Mouse (Mus musculus): ENCODE measurements around the gene Klk5. TPM values are rescaled to one million over a fixed set of nuclear protein-coding genes. Genes with fewer than 3 reads are reported as not detected.

The Klk5 gene
- polyA plus RNA-seq, 1 experiment from 2014 or later: not detected

DNA sequence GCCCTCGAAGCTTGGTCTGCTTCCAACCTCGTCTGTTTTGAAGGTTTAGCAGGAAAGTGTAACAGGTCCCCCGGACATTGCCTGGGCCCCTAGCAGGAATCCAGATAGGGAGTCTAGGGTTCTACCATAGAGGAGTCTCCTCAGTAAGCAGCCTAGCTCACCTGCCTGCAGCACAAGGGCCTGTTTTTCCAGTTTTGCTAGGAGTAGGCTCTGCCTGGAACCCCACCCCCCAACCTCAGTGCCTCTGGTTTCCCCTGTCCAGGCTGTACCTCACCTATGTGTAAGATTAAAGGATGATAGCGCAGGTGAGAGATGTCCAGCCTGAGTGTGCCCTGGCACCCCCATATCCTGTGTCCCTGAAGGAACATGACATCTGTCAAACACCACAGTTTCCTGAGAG lies 34.7 kb downstream of the Klk5 start:
- no peaks in the 10 kb centered on the region for H3K27me3 ChIP-seq
- in situ Hi-C loops (cut with MboI; ENCODE audit: low pct_unique_long_range_greater_than_20kb): loop anchor here (25.0 kb wide), 1 partner anchor 461 kb away; no protein-coding TSS in a partner anchor
- no peak for DNase-seq (ENCODE audit: low read depth, low spot score)
- CTCF ChIA-PET: no interaction called here
- ATAC-seq: no peak
- TF ChIP-seq CTCF (IDR thresholded peaks at IDR 0.05): no peak
- POLR2A ChIA-PET: no interaction called here

DNA sequence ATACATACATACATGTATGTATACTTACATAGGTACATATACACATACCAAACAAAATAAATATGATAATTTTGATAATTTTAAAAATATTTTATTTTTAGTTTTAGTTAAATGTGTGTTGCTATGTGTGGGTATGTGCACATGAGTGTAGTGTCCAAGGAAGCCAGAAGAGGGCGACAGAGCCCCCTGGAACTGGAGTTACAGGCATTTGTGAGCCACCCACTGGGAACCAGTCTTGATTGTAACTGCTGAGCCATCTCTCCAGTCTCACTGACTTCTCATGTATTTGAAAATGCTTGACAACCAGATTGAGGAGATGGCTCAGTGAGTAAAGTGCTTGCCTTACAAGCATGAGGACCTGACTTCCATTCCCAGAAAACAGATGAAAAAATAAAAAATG lies 36.5 kb downstream of the Klk5 start:
- CTCF ChIA-PET: interaction anchor here (1.2 kb wide), 1 partner anchor 14 kb away, joined by 3 read pairs; no protein-coding TSS in a partner anchor
- in situ Hi-C loops (cut with MboI; ENCODE audit: low pct_unique_long_range_greater_than_20kb): loop anchor here (25.0 kb wide), 1 partner anchor 459 kb away; no protein-coding TSS in a partner anchor
- no peak for TF ChIP-seq CTCF (IDR thresholded peaks at IDR 0.05)
- H3K27me3 ChIP-seq: no peaks in the 10 kb centered on the region
- DNase-seq (ENCODE audit: low read depth, low spot score) (no peak), ATAC-seq (no peak)
- POLR2A ChIA-PET: no interaction called here

DNA sequence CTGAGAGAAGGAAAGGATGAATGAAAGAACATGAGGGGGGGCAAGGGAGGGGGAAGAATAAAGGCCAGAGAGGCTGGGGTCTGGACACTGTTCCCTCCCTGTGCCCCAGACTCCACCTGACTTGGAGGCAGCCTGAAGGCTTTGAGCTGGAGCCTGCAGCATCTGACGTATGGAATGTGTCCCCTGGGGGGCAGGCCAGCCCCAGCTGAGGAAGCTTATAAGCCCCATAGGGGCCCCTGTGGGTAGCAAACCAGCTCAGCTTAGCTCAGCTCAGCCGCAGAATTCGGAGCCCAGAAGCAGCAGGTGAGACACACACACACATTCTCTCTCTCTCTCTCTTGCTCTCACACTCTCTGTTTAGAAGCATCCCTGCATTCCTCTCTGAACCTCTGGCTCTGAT lies 39.1 kb downstream of the Klk5 start, which contains the start of gene Klk4:
Gene Klk4, plus strand, starts transcription at position 249 of the 400 bp plus-strand sequence.
- ATAC-seq (no peak), DNase-seq (ENCODE audit: low read depth, low spot score) (no peak)
- H3K27me3 ChIP-seq: no peaks in the 10 kb centered on the region
- TF ChIP-seq CTCF (IDR thresholded peaks at IDR 0.05): no peak
- CTCF ChIA-PET: no interaction called here
- in situ Hi-C loops (cut with MboI; ENCODE audit: low pct_unique_long_range_greater_than_20kb): loop anchor here (25.0 kb wide), 1 partner anchor 456 kb away; no protein-coding TSS in a partner anchor
- POLR2A ChIA-PET: no interaction called here

GRCm38 (mm10) chr7:43882346-43882745 lies 40.6 kb downstream of the Klk5 start:
- no peak for TF ChIP-seq CTCF (IDR thresholded peaks at IDR 0.05)

DNA sequence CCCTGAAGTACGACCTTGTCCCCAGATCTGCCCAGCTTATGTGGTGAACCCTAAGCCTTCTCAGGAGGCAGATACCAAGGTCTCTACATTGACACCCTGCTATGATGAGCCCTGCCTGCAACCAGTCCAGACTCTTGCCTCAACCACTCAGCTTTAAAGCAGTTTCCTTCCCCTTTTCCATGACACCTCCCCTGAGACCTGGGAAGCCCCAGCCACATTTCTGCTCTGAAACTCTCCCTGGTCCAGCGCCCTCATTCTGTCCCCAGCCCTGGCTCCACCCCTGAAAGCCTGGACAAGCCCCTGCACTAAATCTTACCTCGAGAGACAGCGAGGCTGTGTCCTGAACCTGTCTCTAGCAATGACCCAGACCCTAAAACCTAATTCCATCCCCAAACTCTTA lies 41.0 kb downstream of the Klk5 start:
- no peak for TF ChIP-seq CTCF (IDR thresholded peaks at IDR 0.05)
- CTCF ChIA-PET: no interaction called here
- H3K27me3 ChIP-seq: no peaks in the 10 kb centered on the region
- ATAC-seq (no peak), DNase-seq (ENCODE audit: low read depth, low spot score) (no peak)
- POLR2A ChIA-PET: no interaction called here
- in situ Hi-C loops (cut with MboI; ENCODE audit: low pct_unique_long_range_greater_than_20kb): loop anchor here (25.0 kb wide), 1 partner anchor 454 kb away; no protein-coding TSS in a partner anchor

More at GRCm38 (mm10) chr7:43882346-43882745, 40.6 kb downstream of the Klk5 start:
- DNase-seq (ENCODE audit: low read depth, low spot score) (no peak), ATAC-seq (no peak)
- ChIA-PET POLR2A (no interaction called here), CTCF (no interaction called here)
- in situ Hi-C loops (cut with MboI; ENCODE audit: low pct_unique_long_range_greater_than_20kb): loop anchor here (25.0 kb wide), 1 partner anchor 455 kb away; no protein-coding TSS in a partner anchor
- H3K27me3 ChIP-seq: no peaks in the 10 kb centered on the region

DNA sequence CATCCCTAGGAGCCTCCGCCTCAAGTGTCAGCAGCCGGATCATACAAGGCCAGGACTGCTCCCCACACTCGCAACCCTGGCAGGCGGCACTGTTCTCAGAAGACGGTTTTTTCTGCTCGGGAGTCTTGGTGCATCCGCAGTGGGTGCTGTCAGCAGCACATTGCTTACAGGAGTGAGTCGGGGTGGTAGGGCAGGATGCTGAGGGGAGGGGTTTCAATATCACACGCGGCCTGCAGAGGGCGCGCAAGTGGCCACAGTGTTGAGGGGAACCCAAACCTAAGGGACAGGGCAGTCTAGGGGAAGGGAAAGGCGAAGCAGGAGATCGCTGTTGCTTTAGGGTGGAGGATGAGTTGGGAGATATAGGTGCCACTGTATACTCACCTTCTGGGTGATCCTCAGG lies 41.8 kb downstream of the Klk5 start:
- in situ Hi-C loops (cut with MboI; ENCODE audit: low pct_unique_long_range_greater_than_20kb): loop anchor here (25.0 kb wide), 1 partner anchor 454 kb away; no protein-coding TSS in a partner anchor
- no peak for DNase-seq (ENCODE audit: low read depth, low spot score)
- ChIA-PET CTCF (interaction anchor here (1.2 kb wide), 1 partner anchor 11 kb away, joined by 3 read pairs; no protein-coding TSS in a partner anchor), POLR2A (no interaction called here)
- TF ChIP-seq CTCF (IDR thresholded peaks at IDR 0.05): peak; percentile 54
- no peak for ATAC-seq
- H3K27me3 ChIP-seq: no peaks in the 10 kb centered on the region

DNA sequence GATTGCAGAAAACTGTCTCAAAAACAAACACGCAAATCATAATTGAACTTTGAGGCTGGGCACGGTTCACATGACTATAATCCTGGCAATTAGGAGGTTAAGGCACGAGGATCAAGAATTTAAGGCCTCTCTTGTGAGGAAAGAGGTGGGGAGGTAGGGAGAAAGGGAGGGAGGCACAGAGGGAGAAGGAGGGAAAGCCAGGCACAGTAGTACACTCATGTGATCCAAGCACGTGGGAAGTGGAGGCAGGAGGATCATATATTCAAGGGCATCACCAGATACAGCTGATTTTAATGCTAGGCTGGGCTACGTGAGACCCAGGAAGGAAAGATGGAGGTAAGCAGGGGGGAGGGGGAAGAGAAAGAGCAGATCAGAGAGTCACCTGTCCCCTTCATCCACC lies 49.6 kb downstream of the Klk5 start:
- peaks cover 6% of the 10 kb centered on the region for H3K27me3 ChIP-seq
- ChIA-PET POLR2A (no interaction called here), CTCF (no interaction called here)
- in situ Hi-C loops (cut with MboI; ENCODE audit: low pct_unique_long_range_greater_than_20kb): loop anchor here (5.0 to 25.0 kb wide), 2 partner anchors 209 to 446 kb away; no protein-coding TSS in a partner anchor
- ATAC-seq (no peak), DNase-seq (ENCODE audit: low read depth, low spot score) (no peak)
- TF ChIP-seq CTCF (IDR thresholded peaks at IDR 0.05): no peak

DNA sequence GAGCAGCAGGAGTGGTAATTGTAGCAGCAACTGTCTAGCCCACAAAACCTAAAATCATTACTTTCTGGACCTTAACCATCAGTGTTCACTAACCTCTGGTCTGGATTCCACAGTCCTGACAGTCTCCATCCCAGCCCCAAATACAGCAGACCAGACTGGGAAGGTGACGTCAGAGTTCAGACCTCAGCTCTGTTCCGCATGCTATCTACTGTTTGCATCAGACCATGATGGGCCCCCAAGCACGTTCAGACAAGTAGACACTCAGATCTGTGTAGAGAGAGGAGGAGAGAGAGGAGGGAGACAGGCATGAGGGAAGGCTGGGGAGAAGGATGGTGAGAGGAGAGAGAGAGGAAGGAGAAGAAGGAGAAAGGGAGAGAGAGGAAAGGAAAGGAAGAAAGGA lies 50.0 kb downstream of the Klk5 start:
- ATAC-seq: no peak
- ChIA-PET CTCF (no interaction called here), POLR2A (no interaction called here)
- DNase-seq (ENCODE audit: low read depth, low spot score): no peak
- peaks cover 6% of the 10 kb centered on the region for H3K27me3 ChIP-seq
- in situ Hi-C loops (cut with MboI; ENCODE audit: low pct_unique_long_range_greater_than_20kb): loop anchor here (5.0 to 25.0 kb wide), 2 partner anchors 209 to 446 kb away; no protein-coding TSS in a partner anchor
- TF ChIP-seq CTCF (IDR thresholded peaks at IDR 0.05): no peak

GRCm38 (mm10) chr7:43894836-43895235 lies 53.1 kb downstream of the Klk5 start:
- ChIA-PET POLR2A (interaction anchor here (0.6 kb wide), 1 partner anchor 181 kb away, joined by 5 read pairs; no protein-coding TSS in a partner anchor), CTCF (interaction anchor here (1.1 to 1.2 kb wide), 2 partner anchors 11 to 214 kb away, joined by 3 to 5 read pairs; no protein-coding TSS in a partner anchor)
- TF ChIP-seq CTCF (IDR thresholded peaks at IDR 0.05): peak; percentile 88
- H3K27me3 ChIP-seq: peaks cover 6% of the 10 kb centered on the region
- in situ Hi-C loops (cut with MboI; ENCODE audit: low pct_unique_long_range_greater_than_20kb): loop anchor here (5.0 to 25.0 kb wide), 2 partner anchors 213 to 442 kb away; no protein-coding TSS in a partner anchor
- ATAC-seq: peak; percentile 88
- peak; percentile 9 for DNase-seq (ENCODE audit: low read depth, low spot score)

Other genes with a start within 250 kb of the Klk5 start
- gene Zfp819, start 234.8 kb upstream of the Klk5 start, polyA plus RNA-seq (2021): 1.1 TPM
- 0.06 TPM for gene Ceacam18, start 207.3 kb upstream of the Klk5 start, polyA plus RNA-seq (2021)
- 0.17 TPM for gene Siglece, start 181.8 kb upstream of the Klk5 start, polyA plus RNA-seq (2021)
- gene Ctu1, start 170.0 kb upstream of the Klk5 start, polyA plus RNA-seq (2021): 10.0 TPM
- gene Klk14, start 151.6 kb upstream of the Klk5 start, polyA plus RNA-seq (2021): not detected
- not detected for gene Klk13, start 129.4 kb upstream of the Klk5 start, polyA plus RNA-seq (2021)
- gene Klk12, start 73.1 kb upstream of the Klk5 start, polyA plus RNA-seq (2021): not detected
- gene Klk11, start 67.4 kb upstream of the Klk5 start, polyA plus RNA-seq (2021): not detected
- gene Klk10, start 60.9 kb upstream of the Klk5 start, polyA plus RNA-seq (2021): not detected
- gene Klk9, start 50.1 kb upstream of the Klk5 start, polyA plus RNA-seq (2021): not detected
- not detected for gene Klk8, start 44.4 kb upstream of the Klk5 start, polyA plus RNA-seq (2021)
- gene Klk7, start 30.7 kb upstream of the Klk5 start, polyA plus RNA-seq (2021): not detected
- not detected for gene Klk6, start 17.5 kb upstream of the Klk5 start, polyA plus RNA-seq (2021)
- gene Klk4, start 39.2 kb downstream of the Klk5 start, polyA plus RNA-seq (2021): not detected
- gene Klk15, start 91.8 kb downstream of the Klk5 start, polyA plus RNA-seq (2021): not detected
- gene Klk1b8, start 108.7 kb downstream of the Klk5 start, polyA plus RNA-seq (2021): not detected
- gene Klk1b1, start 124.8 kb downstream of the Klk5 start, polyA plus RNA-seq (2021): not detected
- not detected for gene Klk1b9, start 134.1 kb downstream of the Klk5 start, polyA plus RNA-seq (2021)
- gene Klk1b11, start 153.9 kb downstream of the Klk5 start, polyA plus RNA-seq (2021): not detected
- gene Klk1b26, start 170.2 kb downstream of the Klk5 start, polyA plus RNA-seq (2021): not detected
- not detected for gene Klk1b27, start 210.3 kb downstream of the Klk5 start, polyA plus RNA-seq (2021)

Measured in Patski (cell line).